Mouse (Mus musculus): ENCODE measurements around the gene 4931428F04Rik.
"Not testable (repeated sequence)": the region's sequence is repeated elsewhere in the genome, so short reads cannot be mapped to it uniquely, and the experiment has no call there.

4931428F04Rik gene

GRCm38 (mm10) chr8:105307670-105308069 lies 18.0 kb upstream of the 4931428F04Rik start:
- no peak for DNase-seq (ENCODE audit: low read depth, low spot score)

GRCm38 (mm10) chr8:105306146-105306691 lies 16.6 kb upstream of the 4931428F04Rik start:
- no peak for DNase-seq (ENCODE audit: low read depth, low spot score)

GRCm38 (mm10) chr8:105305211-105306145 lies 15.8 kb upstream of the 4931428F04Rik start, which contains the start of gene Elmo3:
Elmo3 (plus strand) TSS chr8:105305601.
- no peak for DNase-seq (ENCODE audit: low read depth, low spot score)

GRCm38 (mm10) chr8:105304325-105305210 lies 14.9 kb upstream of the 4931428F04Rik start:
- no peak for DNase-seq (ENCODE audit: low read depth, low spot score)

GRCm38 (mm10) chr8:105303874-105304273 lies 14.2 kb upstream of the 4931428F04Rik start:
- no peak for DNase-seq (ENCODE audit: low read depth, low spot score)

- DNase-seq (ENCODE audit: low read depth, low spot score) = no peak
These were observed 13.7 kb upstream of the 4931428F04Rik start for GRCm38 (mm10) chr8:105303396-105303795.

- DNase-seq (ENCODE audit: low read depth, low spot score) = no peak
These were observed 10.3 kb upstream of the 4931428F04Rik start for GRCm38 (mm10) chr8:105299962-105300361.

GRCm38 (mm10) chr8:105298351-105299252 lies 8.9 kb upstream of the 4931428F04Rik start:
- DNase-seq (ENCODE audit: low read depth, low spot score) = no peak

- DNase-seq (ENCODE audit: low read depth, low spot score) = peak; percentile 74
These were observed 8.0 kb upstream of the 4931428F04Rik start, which contains the start of gene E2f4 for GRCm38 (mm10) chr8:105297511-105298192. E2f4 (plus strand) TSS chr8:105297663.

GRCm38 (mm10) chr8:105295895-105296573 lies 6.4 kb upstream of the 4931428F04Rik start, which contains the start of gene Exoc3l:
Exoc3l (minus strand) TSS chr8:105296101.
- no peak for DNase-seq (ENCODE audit: low read depth, low spot score)

- DNase-seq (ENCODE audit: low read depth, low spot score) = no peak
These were observed 5.6 kb upstream of the 4931428F04Rik start for GRCm38 (mm10) chr8:105295256-105295655.

GRCm38 (mm10) chr8:105294776-105295175 lies 5.1 kb upstream of the 4931428F04Rik start:
- no peak for DNase-seq (ENCODE audit: low read depth, low spot score)

- no peak for DNase-seq (ENCODE audit: low read depth, low spot score)
These were observed 3.7 kb upstream of the 4931428F04Rik start for GRCm38 (mm10) chr8:105293405-105293804.

GRCm38 (mm10) chr8:105292471-105292870 lies 2.8 kb upstream of the 4931428F04Rik start:
- no peak for DNase-seq (ENCODE audit: low read depth, low spot score)

GRCm38 (mm10) chr8:105291802-105292201 lies 2.1 kb upstream of the 4931428F04Rik start:
- not testable (repeated sequence) for DNase-seq (ENCODE audit: low read depth, low spot score)

GRCm38 (mm10) chr8:105291364-105291763 lies 1.7 kb upstream of the 4931428F04Rik start:
- DNase-seq (ENCODE audit: low read depth, low spot score) = not testable (repeated sequence)

- DNase-seq (ENCODE audit: low read depth, low spot score) = peak; percentile 54
These were observed 1.1 kb upstream of the 4931428F04Rik start for GRCm38 (mm10) chr8:105290554-105291314.

GRCm38 (mm10) chr8:105288958-105289732 lies 519 bp downstream of the 4931428F04Rik start:
- peak; percentile 90 for DNase-seq (ENCODE audit: low read depth, low spot score)
